ENCODE assay signal across 26 mouse cellular contexts in the genomic region with DNA sequence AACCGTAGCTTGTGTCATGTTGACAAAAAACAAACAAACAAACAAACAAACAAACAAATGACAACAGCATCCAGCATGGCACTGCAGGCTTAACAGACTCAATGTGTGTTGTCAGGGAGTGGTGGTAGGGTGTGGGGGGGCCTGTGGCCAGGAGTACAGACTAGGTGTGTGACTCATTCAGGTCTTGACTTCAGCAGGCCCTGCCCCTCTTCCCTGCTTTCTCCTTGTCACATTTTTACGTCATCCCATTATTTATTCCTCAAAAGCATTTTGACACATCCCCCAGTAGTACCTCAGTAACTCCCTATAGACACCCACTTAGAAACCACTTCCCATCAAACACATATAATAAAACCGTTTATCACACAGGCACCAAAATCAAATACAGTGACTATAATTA.
"Had no signal": no experiment of that assay in that cellular context is flagged by ENCODE, and none has a peak within 500 bp of the region (broad histone marks: within the 10 kb centered on the region; RNA-seq: fewer than 3 reads in every experiment).

No protein-coding gene starts in this region.

- ATAC-seq: hindbrain, postnatal 0 days; intestine, embryonic 16.5 days had no signal

- H3K9ac ChIP-seq: heart, embryonic 13.5 days; heart, embryonic 15.5 days; hindbrain, embryonic 13.5 days; hindbrain, embryonic 15.5 days; kidney, embryonic 15.5 days; limb, embryonic 12.5 days; liver, embryonic 13.5 days had no signal

- H3K36me3 ChIP-seq: heart, embryonic 13.5 days; heart, embryonic 15.5 days; hindbrain, embryonic 13.5 days; hindbrain, embryonic 15.5 days; kidney, embryonic 15.5 days; liver, embryonic 13.5 days had no signal

- H3K9me3 ChIP-seq: heart, embryonic 13.5 days; heart, embryonic 15.5 days; hindbrain, embryonic 13.5 days; hindbrain, embryonic 15.5 days; kidney, embryonic 15.5 days; limb, embryonic 10.5 days; limb, embryonic 12.5 days; liver, embryonic 13.5 days had no signal

- H3K4me1 ChIP-seq: kidney, embryonic 15.5 days; liver, embryonic 13.5 days had no signal

- H3K27ac ChIP-seq: heart, adult 2 months; heart, embryonic 13.5 days; heart, embryonic 15.5 days; hindbrain, embryonic 13.5 days; hindbrain, embryonic 15.5 days; hindbrain, postnatal 0 days; kidney, embryonic 15.5 days; kidney, postnatal 0 days; left cerebral cortex, adult 2 months; limb, embryonic 10.5 days; limb, embryonic 12.5 days; liver, embryonic 13.5 days had no signal

- DNase-seq: gastrocnemius, postnatal 14 days; gastrocnemius, postnatal 36 days; heart, adult 11 months; heart, adult 2 months; heart, postnatal 14 days; heart, postnatal 36 days; kidney, adult 11 months; kidney, adult 2 months; kidney, adult 9 months; kidney, postnatal 14 days; kidney, postnatal 36 days; liver; liver, embryonic 13.5 days had no signal

- H3K4me2 ChIP-seq: heart, embryonic 11.5 days; heart, embryonic 13.5 days; heart, embryonic 15.5 days; hindbrain, embryonic 13.5 days; hindbrain, embryonic 15.5 days; kidney, embryonic 15.5 days; limb, embryonic 12.5 days; liver, embryonic 11.5 days; liver, embryonic 13.5 days had no signal

- H3K4me3 ChIP-seq: heart, adult 2 months; heart, embryonic 13.5 days; heart, embryonic 15.5 days; hindbrain, embryonic 13.5 days; hindbrain, embryonic 15.5 days; kidney, embryonic 15.5 days; left cerebral cortex, adult 2 months; limb, embryonic 10.5 days; limb, embryonic 12.5 days; liver, embryonic 13.5 days had no signal

- H3K27me3 ChIP-seq: limb, embryonic 12.5 days; liver, embryonic 13.5 days had no signal
